8 mouse cellular contexts compared by ENCODE assay signal in genomic region chr2:72285888-72286661, GRCm38 (mm10). TPM values are rescaled to one million over a fixed set of nuclear protein-coding genes. Genes with fewer than 3 reads are reported as not detected.
DNase-seq lines count a peak whose midpoint lies in the region; ATAC-seq and TF ChIP-seq lines count a peak whose summit lies in the region.

No protein-coding gene starts in this region.

- H3K36me3 ChIP-seq in ES-E14 (ENCODE audit: control insufficient read depth, insufficient read depth, low read length, poor library complexity, severe bottlenecking) = no peaks in the 10 kb centered on the region
- no peaks in the 10 kb centered on the region for H3K36me3 ChIP-seq in heart, embryonic 11.5 days (ENCODE audit: control insufficient read depth, insufficient read depth, low read length)
- H3K36me3 ChIP-seq in testis, adult 2 months (ENCODE audit: control insufficient read depth, insufficient read depth, low read length) = no peaks in the 10 kb centered on the region

- ATAC-seq in heart, embryonic 11.5 days (replicated peaks; ENCODE audit: insufficient number of reproducible peaks, low FRiP score, low TSS enrichment) = peak; percentile 41; the same call in 1 of the 2 replicates
- 0 out of 2 replicates have a peak, but pooled peaks have one; percentile 2 for ATAC-seq in megakaryocyte progenitor cell, adult 5-6 weeks (replicated peaks; ENCODE audit: poor library complexity)

- under 1% methylated on average over 58 of the region's 60 CpGs for WGBS in heart, embryonic 11.5 days (ENCODE audit: insufficient replicate concordance)

- TF ChIP-seq POLR2A in testis, adult 2 months (IDR thresholded peaks at IDR 0.05; ENCODE audit: control insufficient read depth, low read depth, low read length) = no peak

- H3K27ac ChIP-seq in ES-E14 (ENCODE audit: insufficient read depth, low read depth, low read length, poor library complexity, severe bottlenecking) = no peak overlapping the region
- H3K27ac ChIP-seq in heart, embryonic 11.5 days (ENCODE audit: low read depth, low read length) = peak overlapping the region; percentile 95
- H3K27ac ChIP-seq in testis, adult 2 months (ENCODE audit: control insufficient read depth, insufficient read depth, low read depth, low read length) = peak overlapping the region; percentile 54

- 0 out of 4 replicates have a peak, but pooled peaks cover 0 to 3% of the 10 kb centered on the region in 2 experiments for H3K4me1 ChIP-seq in ES-E14 (ENCODE audit: control insufficient read depth in 2 of 2, insufficient read depth in 2 of 2, low read length in 2 of 2, poor library complexity in 1 of 2)
- H3K4me1 ChIP-seq in heart, embryonic 11.5 days (ENCODE audit: control insufficient read depth, insufficient read depth, low read length) = peaks cover 15% of the 10 kb centered on the region
- H3K4me1 ChIP-seq in testis, adult 2 months (ENCODE audit: control insufficient read depth, insufficient read depth, low read length) = peaks cover 8% of the 10 kb centered on the region

- no peak for TF ChIP-seq CTCF in testis, adult 2 months (IDR thresholded peaks at IDR 0.05; ENCODE audit: control insufficient read depth, insufficient read depth, insufficient replicate concordance, low read depth, low read length)

- in situ Hi-C loops in ES-E14 (cut with MboI; ENCODE audit: low sequenced_read_pairs in 2 of 2, unreplicated experiment in 2 of 2) = no loop called here

- H3K9ac ChIP-seq in ES-E14 (ENCODE audit: insufficient read depth, low read depth, low read length, poor library complexity, severe bottlenecking) = peak overlapping the region; percentile 82
- peak overlapping the region; percentile 99 for H3K9ac ChIP-seq in heart, embryonic 11.5 days (ENCODE audit: low read depth, low read length)

- peak; percentile 15 to 25 for DNase-seq in B cell, adult 2 months
- no peak for DNase-seq in ES-E14 (ENCODE audit: low read depth, low spot score)
- DNase-seq in cerebellum, postnatal 36 days = peak; percentile 26 to 40
- peak; percentile 20 to 66 for DNase-seq in kidney, postnatal 36 days
- DNase-seq in right cerebral cortex, postnatal 36 days (ENCODE audit: low spot score in 2 of 2) = no peak

- peak overlapping the region; percentile 73 for H3K4me2 ChIP-seq in heart, embryonic 11.5 days

- H3K27me3 ChIP-seq in heart, embryonic 11.5 days (ENCODE audit: control insufficient read depth, insufficient read depth, low read length) = no peaks in the 10 kb centered on the region
- no peaks in the 10 kb centered on the region for H3K27me3 ChIP-seq in testis, adult 2 months (ENCODE audit: control insufficient read depth, insufficient read depth, low read length)

- H3K9me3 ChIP-seq in ES-E14 (ENCODE audit: control insufficient read depth, insufficient read depth, low read depth, low read length) = no peaks in the 10 kb centered on the region
- H3K9me3 ChIP-seq in heart, embryonic 11.5 days (replicated peaks; ENCODE audit: control insufficient read depth, low read length) = no peaks in the 10 kb centered on the region

- peak overlapping the region; percentile 77 to 80 for H3K4me3 ChIP-seq in ES-E14 (ENCODE audit: insufficient read depth in 1 of 2, low read depth in 1 of 2, low read length in 2 of 2, poor library complexity in 1 of 2, severe bottlenecking in 1 of 2)
- peak overlapping the region; percentile 94 for H3K4me3 ChIP-seq in heart, embryonic 11.5 days (ENCODE audit: low read depth, low read length)
- H3K4me3 ChIP-seq in testis, adult 2 months (ENCODE audit: control insufficient read depth, low read depth, low read length) = peak overlapping the region; percentile 90

TF ChIP-seq in ES-E14, 5 proteins besides CTCF, POLR2A, EP300 and RAD21:
- TF ChIP-seq HCFC1 (IDR thresholded peaks at IDR 0.05; ENCODE audit: borderline replicate concordance, insufficient read depth, low read length) (no peak), ZNF384 (IDR thresholded peaks at IDR 0.05; ENCODE audit: low read depth, low read length) (no peak), MAFK (IDR thresholded peaks at IDR 0.05; ENCODE audit: insufficient read depth, low read depth, low read length) (no peak), ZC3H11A (IDR thresholded peaks at IDR 0.05; ENCODE audit: borderline replicate concordance, low read depth, low read length) (no peak)

RNA-seq across cellular contexts. Expression of gene Map3k20, which starts 0.6 kb away (rescaled TPM):
- total RNA-seq in ES-E14 (2012; rRNA removed) = 16.9 and 20.3 TPM in 2 replicates
- polyA plus RNA-seq in heart, embryonic 11.5 days (2014; fragmentation: Nextera tagmentation; extraction: Ambion mirVana) = 62.5 and 68.7 TPM in 2 replicates
- 76.0 and 84.5 TPM in 2 replicates for total RNA-seq in megakaryocyte progenitor cell, adult 5-6 weeks (2015)
- 57.9 and 61.8 TPM in 2 replicates for total RNA-seq in megakaryocyte progenitor cell, adult 5-6 weeks (2017)
- polyA plus RNA-seq in testis, adult 2 months (2012; rRNA removed) = 2.8 and 3.0 TPM in 2 replicates

Comparison
In these comparisons a context has a peak if more than half of its experiments do, and no peak if none do; other contexts are left out.
1. DNase-seq: peak in B cell, adult 2 months (2 of 2), cerebellum, postnatal 36 days (2 of 2) and kidney, postnatal 36 days (2 of 2); none in ES-E14 (single experiment) and right cerebral cortex, postnatal 36 days (0 of 2).
2. Peak in every context shown above with its lines, with median percentiles within 50 percentile points of each other: H3K4me3 ChIP-seq.